Mouse (Mus musculus): ENCODE results near the gene Dnmt3a.

- TF ChIP-seq CTCF (IDR thresholded peaks at IDR 0.05; ENCODE audit: insufficient read depth, low read length) (no peak), POLR2A (IDR thresholded peaks at IDR 0.05; ENCODE audit: borderline replicate concordance, extremely low read depth, low read depth, low read length) (no peak)
Measured at GRCm38 (mm10) chr12:3770546-3770945, 35.3 kb upstream of the Dnmt3a start.

All from lung, adult 2 months (tissue).